Mouse (Mus musculus) adrenal gland, postnatal 36 days (tissue): ENCODE data around the gene Hist1h1b. TPM values are rescaled to one million over a fixed set of nuclear protein-coding genes. Genes with fewer than 3 reads are reported as not detected.

Experiments used
- microRNA-seq: library from miRNA; unstranded; fragments of <30 nt; microRNA quantifications from one replicate; pipeline ENCODE4 v1.2.0, GENCODE M21; 2021
- total RNA-seq, 2 experiments: library from RNA; stranded (reverse); gene quantifications; 2 replicates each; pipeline ENCODE4 v1.2.3; 2021

Hist1h1b gene
- total RNA-seq, 2 experiments from 2014 or later = 26.2 to 28.0 TPM

Small RNAs within 50 kb of the gene (microRNA-seq; reads per million reads assigned to microRNA genes)
- gene Gm19658 (not detected), gene Gm44346 (not detected), gene Gm44454 (not detected)

Other genes with a start within 250 kb of the Hist1h1b start
- 10 to 100 TPM; 16.9 to 19.2 TPM for gene Zkscan8, start 249.5 kb downstream of the Hist1h1b start, total RNA-seq
- not detected for gene Olfr1366, start 237.8 kb downstream of the Hist1h1b start, total RNA-seq
- not detected for gene Olfr1535, start 220.7 kb downstream of the Hist1h1b start, total RNA-seq
- gene Olfr1364, start 198.9 kb downstream of the Hist1h1b start, total RNA-seq = not detected
- gene Olfr1362, start 166.6 kb downstream of the Hist1h1b start, total RNA-seq = not detected
- not detected for gene Olfr11, start 138.1 kb downstream of the Hist1h1b start, total RNA-seq
- not detected for gene Olfr1361, start 117.2 kb downstream of the Hist1h1b start, total RNA-seq
- not detected for gene Olfr1360, start 103.2 kb downstream of the Hist1h1b start, total RNA-seq
- not detected for gene Olfr1359, start 82.5 kb downstream of the Hist1h1b start, total RNA-seq
- gene Hist1h2bl, start 64.5 kb downstream of the Hist1h1b start, total RNA-seq = 10 to 100 TPM; 60.4 to 64.6 TPM
- 10 to 100 TPM in 1 of 2 experiments, 1 to 10 TPM in 1; 7.6 to 50.2 TPM for gene Hist1h2ai, start 64.2 kb downstream of the Hist1h1b start, total RNA-seq
- gene Hist1h3h, start 63.0 kb downstream of the Hist1h1b start, total RNA-seq = 10 to 100 TPM; 68.3 to 81.7 TPM
- 10 to 100 TPM; 17.4 to 18.8 TPM for gene Hist1h2bm, start 58.6 kb downstream of the Hist1h1b start, total RNA-seq
- 10 to 100 TPM; 11.8 to 14.2 TPM for gene Hist1h4j, start 45.6 kb downstream of the Hist1h1b start, total RNA-seq
- 100 to 1,000 TPM; 172 to 183 TPM for gene Hist1h4k, start 30.1 kb downstream of the Hist1h1b start, total RNA-seq
- 10 to 100 TPM; 18.0 to 19.9 TPM for gene Hist1h2ak, start 26.8 kb downstream of the Hist1h1b start, total RNA-seq
- 10 to 100 TPM; 36.1 to 38.9 TPM for gene Hist1h2bn, start 26.5 kb downstream of the Hist1h1b start, total RNA-seq
- gene Hist1h3i, start 2.7 kb upstream of the Hist1h1b start, total RNA-seq = 10 to 100 TPM; 61.4 to 73.9 TPM
- gene Hist1h2an, start 6.6 kb upstream of the Hist1h1b start, total RNA-seq = 1 to 10 TPM; 7.5 to 9.1 TPM
- gene Hist1h2bp, start 6.8 kb upstream of the Hist1h1b start, total RNA-seq = 10 to 100 TPM; 21.9 to 22.1 TPM
- 10 to 100 TPM; 74.0 to 76.3 TPM for gene Hist1h2bq, start 29.6 kb upstream of the Hist1h1b start, total RNA-seq
- gene Hist1h2ao, start 29.8 kb upstream of the Hist1h1b start, total RNA-seq = 10 to 100 TPM; 24.0 to 56.4 TPM
- gene Hist1h4m, start 31.1 kb upstream of the Hist1h1b start, total RNA-seq = 100 to 1,000 TPM; 215 to 270 TPM
- gene Hist1h4n, start 51.6 kb upstream of the Hist1h1b start, total RNA-seq = 100 to 1,000 TPM in 1 of 2 experiments, 10 to 100 TPM in 1; 56.0 to 125 TPM
- 10 to 100 TPM; 48.2 to 72.9 TPM for gene Hist1h2ap, start 52.9 kb upstream of the Hist1h1b start, total RNA-seq
- gene Hist1h2br, start 53.1 kb upstream of the Hist1h1b start, total RNA-seq = 10 to 100 TPM; 72.5 to 76.9 TPM
- 1 to 10 TPM; 1.5 to 1.6 TPM for gene Zfp184, start 164.5 kb upstream of the Hist1h1b start, total RNA-seq
- not detected for gene Pom121l2, start 200.6 kb upstream of the Hist1h1b start, total RNA-seq
- gene Prss16, start 229.1 kb upstream of the Hist1h1b start, total RNA-seq = under 1 TPM in 1 of 2 experiments, not detected in 1; 0.53 TPM